Mouse (Mus musculus) kidney, adult 9 months (tissue): ENCODE data around the gene Trim44.
A peak's percentile ranks its signal among the peaks of the same experiment; 100 is the strongest.

Source experiments
- DNase-seq: peaks from one replicate; pipeline ENCODE4 v3.0.0; 2022

The Trim44 gene

DNA sequence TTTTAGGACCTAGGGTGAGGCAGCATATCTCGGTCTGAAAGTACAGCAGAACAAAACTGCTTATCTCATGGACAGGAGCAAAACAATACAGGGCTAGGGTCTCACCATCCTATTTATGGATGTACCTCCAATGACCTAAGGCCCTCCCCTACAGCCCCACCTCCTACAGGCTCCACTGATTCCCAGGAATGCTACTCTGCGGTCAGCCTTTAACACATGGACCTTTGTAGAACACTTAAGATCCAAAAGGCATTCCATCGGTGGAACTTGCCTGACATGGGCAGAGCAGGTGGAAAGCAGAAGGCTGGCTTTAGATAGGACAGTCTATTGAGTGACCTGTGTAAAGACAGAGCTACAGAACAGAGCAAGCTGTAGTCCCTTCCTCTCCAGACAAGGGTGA lies 120.3 kb downstream of the Trim44 start:
- DNase-seq = peak; percentile 56

DNA sequence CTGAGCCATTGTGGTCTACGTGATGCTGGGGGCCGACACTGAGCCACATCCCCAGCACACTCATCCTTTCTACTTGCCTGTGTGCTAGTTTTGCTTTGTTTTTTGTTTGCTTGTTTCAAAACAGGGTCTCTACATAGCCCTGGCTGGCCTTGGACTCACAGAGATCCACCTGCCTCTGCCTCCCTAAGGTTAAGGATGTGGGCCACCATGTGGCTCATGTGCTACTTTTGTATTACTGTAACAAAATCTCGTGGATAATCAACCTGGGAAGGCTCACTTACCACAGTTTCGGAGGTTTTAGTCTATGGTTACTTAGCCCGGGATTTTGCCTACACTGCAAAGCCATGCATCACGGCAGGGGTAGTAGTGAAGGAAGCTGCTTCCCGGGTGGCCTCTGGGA lies 125.5 kb downstream of the Trim44 start:
- no peak for DNase-seq

- DNase-seq = no peak
These were observed 127.8 kb downstream of the Trim44 start for GRCm38 (mm10) chr2:102279779-102280178.

GRCm38 (mm10) chr2:102277946-102278345 lies 129.7 kb downstream of the Trim44 start:
- DNase-seq = no peak

- no peak for DNase-seq
These were observed 134.3 kb downstream of the Trim44 start for GRCm38 (mm10) chr2:102273280-102273679.

DNA sequence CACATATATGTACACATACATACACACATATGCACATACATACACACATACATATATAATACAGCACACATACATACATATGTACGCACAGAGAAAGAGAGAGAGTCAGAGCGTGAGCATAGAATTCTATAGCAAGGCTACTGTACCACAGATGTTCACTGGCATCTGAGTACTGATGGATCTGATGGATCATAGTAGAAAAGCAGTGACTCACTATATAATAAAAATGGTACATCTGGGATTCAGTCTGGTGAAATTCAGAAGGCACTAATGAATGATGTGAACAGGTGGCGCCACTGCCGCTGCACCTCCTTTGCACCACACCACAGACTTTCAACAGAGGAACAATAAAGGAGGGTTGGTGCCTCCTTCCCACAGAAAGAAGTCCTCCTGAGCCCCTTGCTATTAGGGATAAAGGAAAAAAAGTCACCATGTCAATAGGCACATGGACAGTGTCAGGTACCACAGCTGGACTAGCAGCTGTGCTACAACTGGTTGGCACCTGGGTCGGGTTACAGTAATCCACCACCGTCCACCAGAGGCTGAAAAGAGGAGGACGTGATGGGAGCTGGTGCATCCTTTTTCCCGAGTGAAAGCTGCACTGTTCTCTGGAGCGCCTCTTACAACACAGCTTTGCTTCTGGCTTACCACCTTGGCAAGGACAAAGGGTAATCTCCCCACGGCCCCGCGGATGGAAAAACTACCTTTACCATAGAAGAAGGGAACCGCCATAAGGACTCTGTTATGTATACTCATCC lies 139.9 kb downstream of the Trim44 start:
- no peak for DNase-seq

DNA sequence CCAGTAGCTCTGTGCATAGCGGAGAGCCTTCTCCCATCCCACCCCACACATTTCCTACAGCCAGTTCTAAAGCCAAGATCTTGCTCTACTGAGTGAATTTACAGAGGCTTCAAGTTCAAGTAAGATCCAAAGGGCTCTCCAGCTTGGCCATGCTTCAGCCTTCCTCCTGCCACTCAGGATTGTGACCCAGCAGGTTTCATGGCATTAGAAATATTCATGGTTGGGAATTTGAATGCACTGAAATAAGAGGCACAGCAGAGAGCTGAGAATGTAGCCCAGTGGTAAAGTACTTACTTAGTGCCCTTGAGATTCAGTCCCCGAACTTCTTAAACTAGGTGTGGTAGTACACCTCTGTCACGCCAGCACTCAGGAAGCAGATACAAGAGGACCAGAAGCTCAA lies 140.7 kb downstream of the Trim44 start:
- no peak for DNase-seq

DNA sequence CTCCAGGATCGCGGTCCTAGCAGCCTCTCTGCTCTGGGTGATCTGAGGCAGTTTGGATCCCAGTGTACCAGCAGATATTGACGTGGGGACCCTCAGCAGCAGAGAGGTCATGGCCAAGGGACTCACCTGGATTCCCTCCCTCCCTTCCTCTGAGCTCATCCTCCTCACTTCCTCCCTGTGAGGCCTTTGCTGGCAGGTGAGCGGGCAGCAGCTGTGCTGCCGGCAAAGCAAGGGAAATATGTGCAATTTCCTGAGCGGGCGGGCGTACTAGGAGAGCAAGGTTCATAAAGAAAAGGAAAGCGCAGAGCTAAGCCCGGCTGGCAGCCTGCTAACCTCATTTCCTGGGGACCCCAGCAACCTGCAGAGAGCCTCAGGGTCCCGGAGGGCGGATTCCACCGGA lies 148.5 kb downstream of the Trim44 start:
- peak; percentile 19 for DNase-seq

DNA sequence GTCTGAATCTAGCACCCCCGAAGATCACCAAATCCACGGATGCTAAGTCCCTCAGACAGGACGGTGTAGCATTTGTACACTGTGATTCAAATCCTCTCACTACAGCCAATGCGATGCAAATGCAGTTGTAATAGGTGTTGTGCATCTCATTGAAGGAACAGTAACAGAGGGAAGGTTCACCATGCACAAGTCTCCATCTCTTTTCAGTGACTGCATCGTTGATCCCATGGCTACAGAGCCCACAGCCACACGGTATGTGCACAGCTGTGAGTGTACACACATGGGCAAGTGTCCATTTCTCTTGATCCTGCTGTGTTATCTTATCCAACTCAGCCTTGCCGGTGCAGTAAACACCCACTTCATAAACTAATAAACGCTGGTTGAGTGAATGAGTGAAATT lies 148.9 kb downstream of the Trim44 start:
- no peak for DNase-seq

DNA sequence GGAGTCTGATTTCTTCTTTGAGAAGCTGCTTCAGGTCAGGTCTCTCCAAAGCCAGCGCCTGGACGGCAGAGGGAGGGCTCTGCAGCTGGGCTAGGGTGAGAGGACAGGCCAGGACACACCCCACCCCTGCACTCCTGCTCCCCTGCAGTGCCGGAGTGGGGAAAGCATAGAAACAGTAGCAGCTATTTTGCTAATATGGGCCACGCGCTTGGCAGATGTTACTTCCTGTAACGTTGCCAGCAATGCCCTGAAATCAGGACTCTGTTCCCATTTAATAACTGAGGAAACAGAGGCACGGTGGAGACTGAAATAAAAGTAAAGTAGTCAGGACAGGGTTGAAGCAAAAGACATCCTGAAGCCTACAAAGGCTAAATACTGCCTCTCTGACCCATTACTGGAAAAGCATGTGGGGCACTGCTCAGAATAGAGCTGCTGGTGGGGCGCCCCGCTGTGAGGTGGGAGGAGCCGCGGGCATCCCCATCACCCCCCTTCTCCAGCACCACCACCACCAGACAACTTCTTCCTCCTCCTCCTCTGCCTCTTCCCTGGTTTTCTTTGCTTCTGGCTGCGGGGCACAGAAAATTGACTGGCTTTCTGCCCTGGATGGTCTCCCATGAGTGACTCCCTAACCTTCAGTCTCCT lies 149.5 kb downstream of the Trim44 start:
- peak; percentile 9 for DNase-seq

DNA sequence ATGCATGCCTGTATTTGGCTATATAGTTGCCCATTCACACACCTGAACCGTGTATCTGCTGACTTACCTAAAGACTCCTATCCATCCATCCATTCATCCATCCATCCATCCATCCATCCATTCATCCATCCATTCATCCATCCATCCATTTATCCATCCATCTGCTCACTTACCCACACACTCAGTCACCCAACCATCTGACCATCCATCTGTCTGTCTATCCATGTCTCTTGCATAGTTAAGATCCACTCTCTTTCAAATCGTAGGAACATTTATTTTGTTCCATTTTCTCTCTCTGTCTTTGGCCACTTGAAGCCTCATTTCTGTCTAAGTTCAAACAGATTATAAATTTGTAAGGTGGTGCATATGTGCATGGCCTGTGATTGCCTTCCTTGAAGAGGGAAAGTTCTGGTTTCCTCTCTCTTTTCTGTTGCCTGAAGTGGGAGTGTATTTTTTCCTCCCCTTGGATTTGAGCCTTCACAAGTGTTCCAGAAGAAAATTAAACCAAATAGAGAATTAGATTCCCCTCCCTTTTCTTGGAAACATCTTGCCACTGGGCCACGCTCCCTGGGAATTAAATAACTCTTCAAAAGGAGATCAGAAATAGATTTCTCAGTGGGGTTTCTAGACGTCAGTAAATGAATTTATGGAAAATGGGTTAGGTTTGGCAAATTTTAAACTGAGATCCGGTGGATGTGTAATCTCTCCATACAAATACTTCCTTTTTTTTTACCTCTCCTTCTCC lies 150.9 kb downstream of the Trim44 start:
- DNase-seq = no peak

- DNase-seq = no peak
These were observed 151.5 kb downstream of the Trim44 start for GRCm38 (mm10) chr2:102256100-102256499.

DNA sequence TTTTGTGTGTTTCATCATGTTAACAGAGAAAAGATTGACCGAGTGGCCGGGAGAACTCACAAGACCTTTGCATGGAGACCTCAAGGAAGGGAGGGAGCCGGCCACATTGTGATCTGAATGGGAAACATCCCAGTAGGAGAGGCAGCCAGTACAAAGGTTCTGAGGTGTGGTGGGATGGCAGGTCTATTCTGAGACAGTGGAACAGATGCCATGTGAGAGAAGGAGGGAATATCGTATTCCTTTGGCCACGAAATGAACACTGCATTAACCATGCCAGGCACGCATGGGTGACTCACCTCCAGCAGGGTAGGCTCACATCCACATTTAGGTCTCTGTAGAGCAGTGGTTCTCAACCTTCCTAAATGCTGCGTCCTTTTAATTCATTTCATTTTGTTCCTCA lies 154.4 kb downstream of the Trim44 start:
- no peak for DNase-seq

DNA sequence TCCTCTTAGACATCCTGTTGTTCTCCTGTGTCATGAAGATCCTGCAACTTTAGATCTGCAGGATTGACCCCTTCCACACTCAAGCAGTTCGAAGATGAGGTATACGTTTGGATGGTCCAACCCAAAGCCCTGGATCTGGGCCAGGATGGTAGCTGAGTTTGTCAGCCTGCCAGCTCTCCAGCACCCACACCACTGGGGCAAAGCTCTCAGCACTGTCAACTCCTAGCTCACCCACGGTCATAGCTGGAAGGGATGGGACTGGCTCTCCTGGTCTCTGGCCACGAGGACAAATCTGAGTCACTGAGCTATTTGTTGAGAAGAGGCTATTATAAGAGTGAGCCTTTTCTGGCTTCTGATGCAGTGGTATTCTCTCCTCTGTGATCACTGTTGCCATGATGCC lies 155.0 kb downstream of the Trim44 start:
- no peak for DNase-seq
